Mouse (Mus musculus) MEL (cell line): Measurements from ENCODE around the gene Aff1. TPM values are rescaled to one million over a fixed set of nuclear protein-coding genes. Genes with fewer than 3 reads are reported as not detected.

Source experiments
- DNase-seq: peaks from one replicate; pipeline ENCODE4 v3.0.0; 2011; ENCODE audit warnings: low read depth, low spot score
- H3K27ac ChIP-seq: 2 replicates; pipeline ENCODE4 v1.5.1; 2012; ENCODE audit warnings: low read depth, mild to moderate bottlenecking, control low read depth, low read length, moderate library complexity; ENCODE audit not compliant: control insufficient read depth
- H3K27me3 ChIP-seq, 2 experiments: fragments of 150-350 bp in 1 of 2; sonication (generic) in 1 of 2; 2 replicates each; pipeline ENCODE4 v1.6.1; 2012; ENCODE audit warnings: low read length in 2 of 2, mild to moderate bottlenecking in 2 of 2, improper control_type of control experiment in 1 of 2, moderate library complexity in 1 of 2; ENCODE audit not compliant: insufficient read depth in 2 of 2, control insufficient read depth in 1 of 2
- H3K36me3 ChIP-seq, 2 experiments: 2 replicates each; pipeline ENCODE4 v1.6.1; 2012 to 2014; ENCODE audit warnings: low read length in 2 of 2, improper control_type of control experiment in 1 of 2, inconsistent platforms in 1 of 2, mild to moderate bottlenecking in 1 of 2; ENCODE audit not compliant: insufficient read depth in 2 of 2, control insufficient read depth in 1 of 2
- H3K4me1 ChIP-seq, 2 experiments: fragments of 150-350 bp in 1 of 2; sonication (generic) in 1 of 2; 2 replicates each; pipeline ENCODE4 v1.6.1; 2012; ENCODE audit warnings: low read length in 2 of 2, improper control_type of control experiment in 1 of 2, mild to moderate bottlenecking in 1 of 2; ENCODE audit not compliant: insufficient read depth in 2 of 2, control insufficient read depth in 1 of 2
- H3K4me3 ChIP-seq, 2 experiments: fragments of 150-350 bp in 1 of 2; sonication (generic) in 1 of 2; 2 replicates each; pipeline ENCODE4 v1.5.1; 2012; ENCODE audit warnings: low read depth in 2 of 2, low read length in 2 of 2, mild to moderate bottlenecking in 2 of 2, moderate library complexity in 2 of 2, control low read depth in 1 of 2, improper control_type of control experiment in 1 of 2; ENCODE audit not compliant: control insufficient read depth in 1 of 2, insufficient read depth in 1 of 2
- H3K79me2 ChIP-seq: 2 replicates; pipeline ENCODE4 v1.6.1; 2012; ENCODE audit warnings: mild to moderate bottlenecking, low read length, moderate library complexity; ENCODE audit not compliant: control insufficient read depth, poor library complexity, insufficient read depth
- H3K9ac ChIP-seq: 2 replicates; pipeline ENCODE4 v1.6.1; 2012; ENCODE audit warnings: low read depth, mild to moderate bottlenecking, control low read depth, low read length, moderate library complexity; ENCODE audit not compliant: control insufficient read depth, poor library complexity, severe bottlenecking
- H3K9me3 ChIP-seq: fragments of 150-350 bp; sonication (generic); replicated peaks from 2 replicates; pipeline ENCODE4 v1.6.1; 2012; ENCODE audit warnings: mild to moderate bottlenecking, low read length, improper control_type of control experiment, moderate library complexity; ENCODE audit not compliant: insufficient read depth
- BHLHE40 ChIP-seq: IDR thresholded peaks from 2 replicates; pipeline ENCODE4 v1.6.1; 2012; ENCODE audit warnings: low read depth, mild to moderate bottlenecking, inconsistent platforms, low read length, improper control_type of control experiment, borderline replicate concordance
- CHD2 ChIP-seq: IDR thresholded peaks from 2 replicates; pipeline ENCODE4 v1.6.1; 2011; ENCODE audit warnings: low read length, improper control_type of control experiment
- CTCF ChIP-seq, 3 experiments: IDR thresholded peaks in 2 of 3; conservative IDR thresholded peaks in 1 of 3; 2 replicates each; pipeline ENCODE4 v1.5.1; 2011 to 2012; ENCODE audit warnings: low read length in 3 of 3, low read depth in 2 of 3, mild to moderate bottlenecking in 2 of 3, improper control_type of control experiment in 1 of 3, inconsistent platforms in 1 of 3, mixed read lengths in 1 of 3, moderate library complexity in 1 of 3; ENCODE audit not compliant: control insufficient read depth in 1 of 3, insufficient read depth in 1 of 3, poor library complexity in 1 of 3, severe bottlenecking in 1 of 3
- E2F4 ChIP-seq: IDR thresholded peaks from 2 replicates; pipeline ENCODE4 v1.6.1; 2011; ENCODE audit warnings: low read depth, low read length, improper control_type of control experiment, borderline replicate concordance
- EP300 ChIP-seq, 2 experiments: IDR thresholded peaks; 2 replicates each; pipeline ENCODE4 v1.6.1; 2011; ENCODE audit warnings: improper control_type of control experiment in 2 of 2, low read length in 2 of 2, low read depth in 1 of 2, mild to moderate bottlenecking in 1 of 2
- ETS1 ChIP-seq: IDR thresholded peaks from 2 replicates; pipeline ENCODE4 v1.6.1; 2012; ENCODE audit warnings: low read depth, mild to moderate bottlenecking, inconsistent platforms, low read length, improper control_type of control experiment, moderate library complexity
- HCFC1 ChIP-seq: IDR thresholded peaks from 2 replicates; pipeline ENCODE4 v1.6.1; 2012; ENCODE audit warnings: low read depth, mild to moderate bottlenecking, inconsistent platforms, low read length, improper control_type of control experiment, moderate library complexity
- KAT2A ChIP-seq: conservative IDR thresholded peaks from 2 replicates; pipeline ENCODE4 v1.6.1; 2012; ENCODE audit warnings: low read depth, low read length, improper control_type of control experiment, inconsistent platforms
- MAX ChIP-seq: IDR thresholded peaks from 2 replicates; pipeline ENCODE4 v1.6.1; 2011; ENCODE audit warnings: low read length, improper control_type of control experiment
- MAZ ChIP-seq: IDR thresholded peaks from 2 replicates; pipeline ENCODE4 v1.6.1; 2012; ENCODE audit warnings: low read depth, mild to moderate bottlenecking, inconsistent platforms, low read length, improper control_type of control experiment
- MEF2A ChIP-seq: IDR thresholded peaks from 2 replicates; pipeline ENCODE4 v1.6.1; 2014; ENCODE audit warnings: low read depth, mild to moderate bottlenecking, inconsistent platforms, low read length, improper control_type of control experiment; ENCODE audit not compliant: poor library complexity, insufficient replicate concordance, severe bottlenecking; ENCODE audit errors: extremely low read depth
- MYB ChIP-seq: IDR thresholded peaks from 2 replicates; pipeline ENCODE4 v1.6.1; 2011; ENCODE audit warnings: mild to moderate bottlenecking, low read depth, low read length, improper control_type of control experiment
- NELFE ChIP-seq: IDR thresholded peaks from 2 replicates; pipeline ENCODE4 v1.6.1; 2011; ENCODE audit warnings: low read depth, low read length, improper control_type of control experiment
- POLR2AphosphoS2 ChIP-seq: IDR thresholded peaks from 2 replicates; pipeline ENCODE4 v1.6.1; 2011; ENCODE audit warnings: low read length, improper control_type of control experiment
- POLR2AphosphoS5 ChIP-seq: IDR thresholded peaks from 2 replicates; pipeline ENCODE4 v1.6.1; 2012; ENCODE audit warnings: low read depth, borderline replicate concordance, mild to moderate bottlenecking, inconsistent platforms, low read length, moderate library complexity, mixed read lengths
- RAD21 ChIP-seq: IDR thresholded peaks from 2 replicates; pipeline ENCODE4 v1.6.1; 2011; ENCODE audit warnings: mild to moderate bottlenecking, low read depth, low read length, improper control_type of control experiment
- SMC3 ChIP-seq: IDR thresholded peaks from 2 replicates; pipeline ENCODE4 v1.6.1; 2011; ENCODE audit warnings: low read depth, low read length, improper control_type of control experiment
- TAL1 ChIP-seq: IDR thresholded peaks from 2 replicates; pipeline ENCODE4 v1.6.1; 2012; ENCODE audit warnings: mild to moderate bottlenecking, inconsistent platforms, low read length, moderate library complexity, mixed read lengths
- TBP ChIP-seq: IDR thresholded peaks from 2 replicates; pipeline ENCODE4 v1.8.0; 2011; ENCODE audit warnings: low read depth, low read length, improper control_type of control experiment
- TCF12 ChIP-seq: IDR thresholded peaks from 2 replicates; pipeline ENCODE4 v1.6.1; 2014; ENCODE audit warnings: low read depth, mild to moderate bottlenecking, inconsistent platforms, low read length, improper control_type of control experiment, moderate library complexity
- UBTF ChIP-seq: IDR thresholded peaks from 2 replicates; pipeline ENCODE4 v1.6.1; 2012; ENCODE audit warnings: low read depth, mild to moderate bottlenecking, inconsistent platforms, low read length, improper control_type of control experiment, moderate library complexity, borderline replicate concordance; ENCODE audit not compliant: insufficient read depth
- USF2 ChIP-seq, 2 experiments: IDR thresholded peaks; 2 replicates each; pipeline ENCODE4 v1.6.1; 2011 to 2012; ENCODE audit warnings: improper control_type of control experiment in 2 of 2, low read length in 2 of 2, borderline replicate concordance in 1 of 2, inconsistent platforms in 1 of 2, low read depth in 1 of 2, mild to moderate bottlenecking in 1 of 2; ENCODE audit not compliant: insufficient read depth in 1 of 2
- ZC3H11A ChIP-seq: IDR thresholded peaks from 2 replicates; pipeline ENCODE4 v1.6.1; 2012; ENCODE audit warnings: low read depth, mild to moderate bottlenecking, inconsistent platforms, low read length, improper control_type of control experiment
- ZNF384 ChIP-seq: IDR thresholded peaks from 2 replicates; pipeline ENCODE4 v1.6.1; 2012; ENCODE audit warnings: low read depth, mild to moderate bottlenecking, inconsistent platforms, low read length, improper control_type of control experiment
- polyA plus RNA-seq, 2 experiments: library from polyadenylated mRNA; stranded (reverse) in 1 of 2; unstranded in 1 of 2; fragments of >175 nt in 1 of 2; fragments of >200 nt in 1 of 2; gene quantifications; 2 replicates each; pipeline versions ENCODE4 v1.2.1 to v1.2.4; 2012; ENCODE audit warnings: low replicate concordance in 2 of 2, low read depth in 1 of 2; ENCODE audit not compliant: insufficient read length in 2 of 2, insufficient read depth in 1 of 2, missing spikeins in 1 of 2
- total RNA-seq: library from RNA; depleted of rRNA; stranded (reverse); fragments of 300-350 nt; gene quantifications from 2 replicates; pipeline ENCODE4 v1.2.3, GENCODE M21; 2012

Gene Aff1
- total and polyA plus RNA-seq, 3 experiments, result 5.4 to 13.4 TPM; not detected in 1

DNA sequence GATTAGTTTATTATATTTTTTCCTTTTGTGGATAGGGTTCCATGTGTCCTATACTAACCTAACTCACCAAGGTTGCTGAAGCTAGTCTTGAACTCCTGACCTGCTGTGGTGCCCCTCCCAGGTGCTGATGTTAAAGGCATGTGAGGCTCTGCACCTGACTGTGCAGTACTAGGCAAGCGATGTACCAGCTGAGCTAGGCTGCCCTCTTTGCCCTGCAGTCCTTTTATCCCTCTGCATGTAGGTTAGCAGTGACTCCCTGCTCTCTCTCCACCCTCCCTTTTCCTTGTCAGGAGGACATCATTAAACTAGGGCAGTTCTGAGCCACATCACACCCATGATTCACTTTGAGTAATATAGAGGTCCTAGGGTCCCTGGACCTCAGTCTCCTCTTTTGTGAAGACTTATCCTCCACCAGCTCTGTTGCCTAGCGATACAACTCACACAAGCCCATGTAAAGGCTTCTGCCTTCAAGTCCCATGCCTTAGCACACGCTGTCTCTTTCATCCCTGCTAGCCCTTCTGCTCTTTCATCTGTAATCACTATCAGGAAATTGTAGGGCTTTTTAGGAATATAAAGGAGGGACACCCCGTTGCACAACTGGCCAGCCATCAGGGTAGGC is 35.7 kb downstream of the Aff1 start:
- no peak for DNase-seq
- Histone ChIP-seq H3K4me3 (no peak overlapping the region), H3K9me3 (no peaks in the 10 kb centered on the region), H3K4me1 (peaks cover 0 to 6% of the 10 kb centered on the region in 2 experiments; a peak in 2 of 4 replicates), H3K27ac (no peak overlapping the region), H3K79me2 (no peaks in the 10 kb centered on the region), H3K9ac (no peak overlapping the region), H3K36me3 (no peaks in the 10 kb centered on the region; a peak in 2 of 4 replicates), H3K27me3 (no peaks in the 10 kb centered on the region)
- TF ChIP-seq CHD2 (no peak), ZC3H11A (no peak)

DNA sequence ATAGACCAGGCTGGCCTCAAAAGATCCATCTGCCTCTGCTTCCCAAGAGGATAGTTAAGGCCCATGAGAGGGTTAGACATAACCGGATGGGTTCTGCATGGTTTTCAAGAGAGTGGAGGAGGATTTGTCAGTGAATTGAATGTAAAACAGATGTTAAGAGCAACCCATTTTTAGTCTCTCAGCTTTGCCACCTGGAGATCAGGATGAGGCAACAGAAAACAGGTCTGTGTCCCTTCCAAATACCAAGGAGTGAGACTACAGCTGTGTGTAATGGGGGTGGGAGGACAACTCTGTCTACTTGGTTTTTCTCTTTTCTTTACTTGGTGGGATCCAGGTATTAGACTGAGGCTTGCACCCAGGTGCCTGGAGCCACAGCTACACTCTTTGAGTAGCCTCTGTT is 37.1 kb downstream of the Aff1 start:
- no peak for DNase-seq
- no peak overlapping the region for H3K27ac ChIP-seq

DNA sequence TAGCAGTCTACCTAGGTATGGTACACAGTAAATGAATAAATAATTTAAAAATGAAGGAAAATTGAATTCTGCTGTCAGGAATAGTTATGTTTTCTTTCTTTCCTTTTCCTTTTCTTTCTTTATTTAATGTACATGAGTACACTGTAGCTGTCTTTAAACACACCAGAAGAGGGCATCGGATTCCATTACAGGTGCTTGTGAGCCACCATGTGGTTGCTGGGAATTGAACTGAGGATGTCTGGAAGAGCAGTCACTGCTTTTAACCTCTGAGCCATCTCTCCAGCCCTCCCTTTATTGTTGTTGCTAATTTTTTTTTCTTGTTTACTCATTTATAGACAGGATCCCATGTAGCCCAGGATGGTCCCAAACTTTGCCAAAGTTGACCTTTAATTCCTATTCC is 38.0 kb downstream of the Aff1 start:
- Histone ChIP-seq H3K9me3 (no peaks in the 10 kb centered on the region), H3K27me3 (no peaks in the 10 kb centered on the region), H3K36me3 (peaks cover 0 to 5% of the 10 kb centered on the region in 2 experiments; a peak in 2 of 4 replicates), H3K79me2 (no peaks in the 10 kb centered on the region), H3K4me3 (no peak overlapping the region), H3K9ac (no peak overlapping the region), H3K4me1 (peaks cover 0 to 8% of the 10 kb centered on the region in 2 experiments; a peak in 2 of 4 replicates), H3K27ac (no peak overlapping the region)
- no peak for TF ChIP-seq POLR2AphosphoS2
- TF ChIP-seq NELFE, result no peak
- TF ChIP-seq MAZ, result no peak
- TF ChIP-seq EP300 (IDR thresholded peaks at IDR 0.05; ENCODE audit: low read depth in 1 of 2, low read length in 2 of 2), result no peak
- no peak for TF ChIP-seq TBP
- TF ChIP-seq TCF12, result no peak
- no peak for TF ChIP-seq RAD21
- no peak for TF ChIP-seq KAT2A
- no peak for TF ChIP-seq MAX
- no peak for TF ChIP-seq HCFC1
- TF ChIP-seq BHLHE40, result no peak
- TF ChIP-seq ETS1, result no peak
- TF ChIP-seq ZNF384, result no peak
- TF ChIP-seq SMC3, result no peak
- TF ChIP-seq E2F4, result no peak
- TF ChIP-seq MYB, result no peak
- DNase-seq, result no peak

More for the DNA sequence above, 37.1 kb downstream of the Aff1 start:
- TF ChIP-seq TBP (no peak), POLR2AphosphoS5 (no peak), EP300 (IDR thresholded peaks at IDR 0.05; ENCODE audit: low read depth in 1 of 2, low read length in 2 of 2) (no peak), ZNF384 (no peak), CTCF (IDR thresholded peaks at IDR 0.05 in 2 of 3, conservative IDR thresholded peaks at IDR 0.05 in 1 of 3; ENCODE audit: control insufficient read depth in 1 of 3, insufficient read depth in 1 of 3, low read depth in 2 of 3, low read length in 3 of 3, poor library complexity in 1 of 3, severe bottlenecking in 1 of 3) (no peak), MEF2A (no peak), TAL1 (no peak), UBTF (no peak), CHD2 (no peak), USF2 (IDR thresholded peaks at IDR 0.05; ENCODE audit: borderline replicate concordance in 1 of 2, insufficient read depth in 1 of 2, low read depth in 1 of 2, low read length in 2 of 2) (no peak)
- H3K9me3 ChIP-seq, result no peaks in the 10 kb centered on the region
- H3K79me2 ChIP-seq, result no peaks in the 10 kb centered on the region
- peaks cover 0 to 6% of the 10 kb centered on the region in 2 experiments; a peak in 2 of 4 replicates for H3K4me1 ChIP-seq
- H3K27me3 ChIP-seq, result no peaks in the 10 kb centered on the region
- no peaks in the 10 kb centered on the region; a peak in 2 of 4 replicates for H3K36me3 ChIP-seq
- no peak overlapping the region for H3K4me3 ChIP-seq
- no peak overlapping the region for H3K9ac ChIP-seq
